Mouse (Mus musculus) stomach, postnatal 0 days (tissue): Measurements from ENCODE around the gene Anxa6. TPM values are rescaled to one million over a fixed set of nuclear protein-coding genes. Genes with fewer than 3 reads are reported as not detected.
A peak's percentile ranks its signal among the peaks of the same experiment; 100 is the strongest.

ENCODE experiments used
- ATAC-seq: fragments of 200-750 bp; cut with Nextera tagmentation; 2 replicates; pipeline ENCODE4 v1.8.0; 2017; ENCODE audit not compliant: low FRiP score, low TSS enrichment
- DNase-seq: peaks from one replicate; pipeline ENCODE4 v3.0.0-alpha.2; 2016; ENCODE audit warnings: low spot score
- H3K27ac ChIP-seq: fragments of 300-500 bp; sonication (generic); replicated peaks from 2 replicates; pipeline ENCODE4 v1.5.1; 2014; ENCODE audit warnings: mild to moderate bottlenecking, control low read depth
- H3K27me3 ChIP-seq: fragments of 300-500 bp; sonication (generic); 2 replicates; pipeline ENCODE4 v1.6.1; 2014; ENCODE audit warnings: low read length; ENCODE audit not compliant: control insufficient read depth, insufficient read depth
- H3K36me3 ChIP-seq: fragments of 300-500 bp; sonication (generic); 2 replicates; pipeline ENCODE4 v1.6.1; 2014; ENCODE audit warnings: low read length, mixed read lengths; ENCODE audit not compliant: control insufficient read depth, insufficient read depth
- H3K4me1 ChIP-seq: fragments of 300-500 bp; sonication (generic); replicated peaks from 2 replicates; pipeline ENCODE4 v1.6.1; 2014; ENCODE audit warnings: antibody characterized with exemption; ENCODE audit not compliant: control insufficient read depth, insufficient read depth
- H3K4me2 ChIP-seq: fragments of 300-500 bp; sonication (generic); replicated peaks from 2 replicates; pipeline ENCODE4 v1.6.1; 2014; ENCODE audit warnings: low read depth, mild to moderate bottlenecking, control low read depth, moderate library complexity
- H3K4me3 ChIP-seq: fragments of 300-500 bp; sonication (generic); 2 replicates; pipeline ENCODE4 v1.5.1; 2014; ENCODE audit warnings: low read depth, low read length, control low read depth
- H3K9ac ChIP-seq: fragments of 300-500 bp; sonication (generic); 2 replicates; pipeline ENCODE4 v1.6.1; 2014; ENCODE audit warnings: mild to moderate bottlenecking, low read length, control low read depth, mixed read lengths
- H3K9me3 ChIP-seq: fragments of 300-500 bp; sonication (generic); 2 replicates; pipeline ENCODE4 v1.6.1; 2016; ENCODE audit warnings: low read length; ENCODE audit not compliant: control insufficient read depth
- CTCF ChIP-seq: IDR thresholded peaks from 2 replicates; pipeline ENCODE4 v1.5.1; 2016; ENCODE audit warnings: antibody characterized with exemption, low read depth, mild to moderate bottlenecking, moderate library complexity
- EP300 ChIP-seq: optimal IDR thresholded peaks from 2 replicates; pipeline ENCODE3; 2016; ENCODE audit warnings: antibody characterized with exemption
- WGBS: fragments of 180-500 bp; shearing (Covaris S2); extraction: QIAGEN DNeasy Blood & Tissue Kit; methylation state at CpG from one replicate; pipeline ENCODE4 v1.1.7; 2014; 5-methylcytosine and 5-hydroxymethylcytosine counted together
- polyA plus RNA-seq: library from polyadenylated mRNA; unstranded; fragments of >200 nt; fragmentation: Nextera tagmentation; extraction: Ambion mirVana; gene quantifications from 2 replicates; pipeline ENCODE4 v1.2.1, GENCODE M21; 2015

Gene Anxa6
- polyA plus RNA-seq, 1 experiment from 2014 or later = 141 TPM

DNA sequence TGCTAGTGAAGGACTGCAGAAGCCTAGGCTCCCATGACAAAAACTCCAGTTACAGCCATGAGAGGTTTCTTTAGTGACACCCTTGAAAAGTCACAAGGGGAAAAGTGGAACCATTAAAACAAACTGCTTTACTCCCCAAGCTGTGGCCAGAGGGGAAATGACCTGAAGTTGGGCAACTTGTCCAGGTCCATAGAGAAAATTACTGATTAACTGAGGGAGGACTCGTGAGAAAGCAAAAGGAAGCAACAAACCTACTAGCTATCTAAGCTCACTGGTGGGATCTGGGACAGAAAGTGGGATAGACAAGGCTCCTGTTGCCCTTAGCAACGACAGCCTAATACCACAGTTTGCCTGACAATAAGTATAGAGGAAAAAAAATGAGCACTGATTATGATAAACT lies 4.7 kb downstream of the Anxa6 start:
- WGBS = 50% methylated on average over 2 of the region's 2 CpGs
- Histone ChIP-seq H3K4me1 (peaks cover 33% of the 10 kb centered on the region), H3K36me3 (no peaks in the 10 kb centered on the region), H3K27ac (0 out of 2 replicates have a peak overlapping the region, but pooled peaks have one; percentile 67), H3K4me3 (no peak overlapping the region), H3K27me3 (no peaks in the 10 kb centered on the region), H3K9ac (no peak overlapping the region), H3K9me3 (no peaks in the 10 kb centered on the region), H3K4me2 (no peak overlapping the region)
- ATAC-seq (no peak), DNase-seq (no peak)
- no peak for TF ChIP-seq EP300
- TF ChIP-seq CTCF = no peak

DNA sequence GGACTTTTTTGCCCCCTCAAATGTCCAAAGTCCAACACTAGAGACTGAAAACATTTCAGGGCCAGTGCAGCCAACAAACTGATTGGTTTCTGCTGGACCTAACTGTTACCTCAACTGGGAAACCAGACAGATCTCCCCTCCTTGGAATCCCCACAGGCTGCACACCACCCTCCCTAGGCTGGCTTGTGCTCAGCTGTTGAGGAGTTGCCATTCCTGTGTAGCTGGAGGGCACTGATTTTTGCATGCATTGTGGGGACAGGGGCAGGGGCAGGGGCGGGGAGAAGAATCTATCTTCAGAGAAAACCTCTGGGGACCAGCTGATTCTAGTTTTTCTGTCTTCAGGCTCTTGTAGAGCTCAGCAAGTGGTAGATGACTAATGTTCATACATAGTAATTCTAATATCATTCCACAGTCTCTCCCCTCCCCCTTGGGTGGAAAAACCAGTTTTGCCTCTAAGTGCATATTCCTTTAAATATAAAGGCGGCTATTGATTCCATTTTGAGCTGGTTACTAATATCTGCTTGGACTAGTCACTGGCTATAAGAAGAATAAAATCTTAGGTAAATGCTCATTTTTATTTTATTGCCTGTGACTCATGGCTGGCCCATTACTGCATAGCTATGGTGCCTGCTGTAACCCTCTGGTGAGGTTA lies 5.9 kb downstream of the Anxa6 start:
- no peaks in the 10 kb centered on the region for H3K9me3 ChIP-seq
- H3K27ac ChIP-seq = peak overlapping the region; percentile 67
- no peak overlapping the region for H3K4me3 ChIP-seq
- DNase-seq (peak; percentile 69), ATAC-seq (peak; percentile 35; the same call in 1 of the 2 replicates)
- no peak overlapping the region for H3K9ac ChIP-seq
- no peak overlapping the region for H3K4me2 ChIP-seq
- 51% methylated on average over 2 of the region's 2 CpGs for WGBS
- no peaks in the 10 kb centered on the region for H3K36me3 ChIP-seq
- H3K4me1 ChIP-seq = peaks cover 36% of the 10 kb centered on the region
- TF ChIP-seq CTCF (no peak), EP300 (no peak)
- no peaks in the 10 kb centered on the region for H3K27me3 ChIP-seq

DNA sequence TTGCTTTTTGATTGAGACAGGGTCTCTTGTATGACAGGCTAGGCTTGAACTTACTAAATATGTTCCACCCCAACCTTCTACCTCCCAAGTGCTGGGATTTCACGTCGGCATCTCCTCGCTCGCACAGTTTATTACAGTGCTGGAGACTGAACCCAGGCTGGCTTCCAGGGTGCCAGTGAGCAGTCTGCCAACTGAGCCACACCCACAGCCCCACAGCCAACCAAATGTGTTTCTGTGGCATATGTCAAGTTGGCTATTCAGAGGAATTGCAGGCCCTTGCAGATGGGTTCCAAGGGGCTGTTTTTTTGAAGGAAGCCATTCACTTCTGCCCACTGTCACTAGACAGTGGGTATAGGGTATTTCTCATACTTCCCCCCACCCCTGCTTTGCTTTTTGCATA lies 7.3 kb downstream of the Anxa6 start:
- TF ChIP-seq CTCF (no peak), EP300 (no peak)
- ATAC-seq (no peak), DNase-seq (peak; percentile 31)
- H3K4me1 ChIP-seq = peaks cover 46% of the 10 kb centered on the region
- H3K4me2 ChIP-seq = no peak overlapping the region
- H3K4me3 ChIP-seq = no peak overlapping the region
- H3K36me3 ChIP-seq = no peaks in the 10 kb centered on the region
- 42% methylated on average over 4 of the region's 4 CpGs for WGBS
- H3K9ac ChIP-seq = no peak overlapping the region
- H3K27me3 ChIP-seq = no peaks in the 10 kb centered on the region
- peak overlapping the region; percentile 46; the same call in 1 of the 2 replicates for H3K27ac ChIP-seq
- no peaks in the 10 kb centered on the region for H3K9me3 ChIP-seq

DNA sequence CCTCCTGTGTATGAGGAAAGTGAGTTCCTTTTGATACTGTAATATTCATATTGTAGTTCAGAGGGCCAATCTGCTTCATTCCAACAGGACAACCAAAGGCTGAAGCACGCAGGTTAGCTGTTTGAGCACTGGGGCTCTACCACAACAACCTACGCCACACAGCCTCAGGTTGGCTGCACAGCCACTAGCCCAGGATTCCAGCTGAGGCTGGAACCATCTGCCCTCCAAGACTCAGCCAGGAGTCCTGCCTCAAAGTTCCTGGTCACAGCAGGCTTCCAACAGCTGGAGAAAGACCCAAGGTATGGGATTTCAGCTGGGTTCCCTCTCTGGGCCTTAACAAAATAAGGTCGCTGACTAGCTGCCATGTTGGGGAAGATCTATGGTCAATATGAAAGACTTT lies 9.7 kb downstream of the Anxa6 start:
- no peak overlapping the region for H3K9ac ChIP-seq
- ATAC-seq = 0 out of 2 replicates have a peak, but pooled peaks have one; percentile 1
- H3K27me3 ChIP-seq = no peaks in the 10 kb centered on the region
- no peak for TF ChIP-seq CTCF
- no peak for TF ChIP-seq EP300
- peak overlapping the region; percentile 37 for H3K4me2 ChIP-seq
- no peak overlapping the region for H3K4me3 ChIP-seq
- H3K36me3 ChIP-seq = no peaks in the 10 kb centered on the region; the same call in none of the 2 replicates
- peak overlapping the region; percentile 85 for H3K27ac ChIP-seq
- H3K4me1 ChIP-seq = peaks cover 46% of the 10 kb centered on the region
- H3K9me3 ChIP-seq = no peaks in the 10 kb centered on the region
- 39% methylated on average over 3 of the region's 3 CpGs for WGBS
- DNase-seq = no peak

DNA sequence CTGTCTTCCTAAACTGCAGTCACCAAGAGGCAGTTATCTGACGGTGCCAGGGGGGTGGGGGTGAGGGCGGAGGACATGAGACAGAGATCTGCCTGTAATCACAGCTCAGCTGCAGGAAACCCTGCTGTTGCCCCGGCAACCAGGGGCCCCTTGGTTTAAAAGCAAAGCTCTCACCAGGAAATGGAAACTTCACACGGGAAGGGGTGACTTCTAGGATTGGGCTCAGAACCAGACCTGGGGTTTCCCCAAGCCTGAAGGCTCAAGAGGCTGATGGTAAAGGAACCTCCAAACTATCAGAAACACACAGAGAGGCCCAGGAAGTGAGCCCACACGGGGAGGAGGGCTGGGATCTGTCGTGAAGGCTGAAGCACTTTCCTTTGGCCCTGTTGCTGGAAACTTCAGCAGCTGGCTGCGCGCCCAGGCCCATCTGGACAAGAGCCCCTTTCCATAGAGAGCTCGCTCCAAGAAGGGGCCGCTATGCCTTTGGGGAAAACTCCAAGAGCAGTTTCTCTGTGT lies 10.1 kb downstream of the Anxa6 start:
- Histone ChIP-seq H3K27me3 (no peaks in the 10 kb centered on the region), H3K9me3 (no peaks in the 10 kb centered on the region), H3K4me1 (peaks cover 46% of the 10 kb centered on the region), H3K27ac (peak overlapping the region; percentile 85), H3K4me3 (no peak overlapping the region), H3K36me3 (no peaks in the 10 kb centered on the region; the same call in none of the 2 replicates), H3K9ac (peak overlapping the region; percentile 38), H3K4me2 (peak overlapping the region; percentile 37)
- peak; percentile 84 for DNase-seq
- 5% methylated on average over 10 of the region's 10 CpGs for WGBS
- ATAC-seq = peak; percentile 74
- TF ChIP-seq CTCF (0 out of 2 replicates have a peak, but pooled peaks have one; percentile 6), EP300 (no peak)

DNA sequence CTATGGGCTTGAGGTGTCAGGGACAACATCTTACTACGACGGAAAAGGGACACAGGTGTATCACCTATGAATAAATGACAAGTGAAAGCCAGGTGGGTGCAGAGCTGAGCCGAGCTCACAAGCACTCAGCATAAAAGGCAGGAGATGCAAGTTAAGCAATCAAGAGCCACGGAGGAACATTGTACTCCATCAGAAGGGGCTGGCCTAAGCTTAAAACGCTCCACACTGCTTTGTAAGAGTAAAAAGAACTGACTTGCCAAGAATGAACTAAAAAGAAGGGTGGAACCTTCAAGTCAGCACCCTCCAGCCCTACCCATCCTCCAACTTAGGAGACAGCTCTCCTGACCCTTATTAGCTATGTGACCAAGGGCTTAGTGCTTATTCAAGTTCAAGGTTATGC lies 10.7 kb downstream of the Anxa6 start:
- 32% methylated on average over 5 of the region's 5 CpGs for WGBS
- Histone ChIP-seq H3K4me3 (no peak overlapping the region; the same call in 1 of the 2 replicates), H3K4me2 (peak overlapping the region; percentile 37), H3K9ac (peak overlapping the region; percentile 38), H3K36me3 (no peaks in the 10 kb centered on the region; the same call in none of the 2 replicates), H3K4me1 (peaks cover 40% of the 10 kb centered on the region), H3K27me3 (no peaks in the 10 kb centered on the region), H3K27ac (peak overlapping the region; percentile 85), H3K9me3 (no peaks in the 10 kb centered on the region)
- TF ChIP-seq CTCF = no peak
- no peak for DNase-seq
- ATAC-seq = peak; percentile 18; the same call in 1 of the 2 replicates
